Mouse (Mus musculus) T-helper 17 cell (primary cell): ENCODE results near the gene Gm11020.

ENCODE experiments used
- in situ Hi-C, 2 experiments: fragments of 300-600 bp; cut with MboI, MseI; formaldehyde crosslinking; loops; 1 replicate in 1 of 2; 2 replicates in 1 of 2; pipeline ENCODE4 v1.15.1; 2025; ENCODE audit warnings: high pct_unique_total_duplicates in 2 of 2

The Gm11020 gene

DNA sequence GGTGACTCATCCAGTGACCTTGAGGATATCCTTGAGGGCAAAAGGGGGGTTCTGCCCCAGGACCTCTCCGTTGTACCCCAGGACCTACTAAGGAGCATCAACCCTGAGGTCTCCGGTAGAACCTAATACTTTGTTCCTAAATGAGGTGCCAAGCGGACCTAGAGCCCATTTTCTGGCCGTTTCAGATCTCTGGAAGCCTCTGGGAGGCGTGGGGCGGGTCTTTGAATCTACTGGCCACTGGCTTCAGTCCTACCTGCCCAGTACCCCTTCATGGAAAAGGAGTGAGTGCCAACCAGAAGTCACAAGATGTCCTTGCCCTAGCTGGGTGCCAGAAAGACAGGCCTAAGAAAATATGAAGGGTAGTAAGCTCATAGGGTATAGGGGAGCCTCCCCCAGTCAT lies 20.3 kb downstream of the Gm11020 start:
- in situ Hi-C loops, result loop anchor here in 1 of 2 experiments (5.0 to 10.0 kb wide), 3 partner anchors 94 to 233 kb away; partner anchors contain the start of genes Dync1li2 and Tk2

DNA sequence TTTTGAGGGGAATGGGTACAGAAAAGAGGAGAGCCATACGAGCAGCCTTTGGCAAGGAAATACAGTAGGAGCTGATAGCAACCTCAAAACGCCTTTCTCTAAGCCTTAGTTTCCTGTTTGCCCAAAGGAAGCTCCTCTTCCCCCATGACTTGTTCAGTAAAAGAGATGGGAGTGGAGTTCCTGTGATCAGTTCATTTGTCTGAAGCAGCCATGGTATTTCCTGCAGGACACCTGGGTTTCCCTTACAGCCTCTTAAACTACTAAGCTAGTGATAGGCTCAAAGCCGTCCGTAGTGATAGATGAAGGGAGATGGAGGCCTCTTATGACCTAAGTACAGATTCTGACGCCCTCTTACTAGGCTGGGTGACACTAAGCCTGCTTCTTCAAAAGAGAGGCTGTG lies 21.1 kb downstream of the Gm11020 start:
- in situ Hi-C loops, result loop anchor here in 1 of 2 experiments (5.0 to 10.0 kb wide), 3 partner anchors 95 to 232 kb away; partner anchors contain the start of genes Dync1li2 and Tk2

DNA sequence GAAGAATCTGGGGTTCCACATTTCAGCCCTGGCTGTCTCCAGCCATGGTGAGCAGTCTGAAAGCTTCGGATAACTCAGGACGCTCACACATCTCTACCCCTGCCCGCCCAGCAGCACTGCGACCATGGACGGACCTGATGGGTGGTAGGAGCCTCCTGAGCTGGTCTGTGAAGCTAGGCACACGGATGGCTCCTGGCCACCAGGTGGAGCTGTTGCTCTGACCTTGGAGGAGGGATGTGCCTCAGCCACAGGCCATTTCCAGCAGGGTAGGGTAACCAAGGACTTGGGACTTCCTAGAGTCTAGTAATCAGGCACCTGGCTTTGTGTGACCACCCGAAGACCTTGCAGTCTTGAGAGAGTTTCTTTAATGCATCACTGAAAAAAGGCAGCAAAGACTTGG lies 22.6 kb downstream of the Gm11020 start:
- in situ Hi-C loops, result loop anchor here in 1 of 2 experiments (5.0 to 10.0 kb wide), 3 partner anchors 97 to 231 kb away; partner anchors contain the start of genes Dync1li2 and Tk2

DNA sequence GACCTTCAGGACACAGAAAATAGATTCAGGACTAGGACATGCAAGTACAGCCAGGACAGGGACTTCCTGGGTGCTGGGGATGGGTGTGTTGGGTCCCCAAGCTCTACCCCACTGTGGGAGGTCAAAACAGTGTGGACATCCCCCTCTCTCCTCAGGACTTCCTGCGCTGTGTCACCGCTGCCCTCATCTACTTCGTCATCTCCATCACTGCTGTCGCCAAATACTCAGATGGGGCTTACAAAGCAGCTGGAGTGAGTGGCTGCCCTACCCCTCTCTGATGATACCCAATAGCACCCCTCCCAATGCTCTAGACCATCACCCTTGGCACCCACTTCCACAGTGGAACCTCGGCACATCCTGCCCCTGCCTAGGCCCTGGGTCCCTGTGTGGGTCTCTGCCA lies 23.3 kb downstream of the Gm11020 start:
- in situ Hi-C loops, result loop anchor here in 1 of 2 experiments (5.0 to 10.0 kb wide), 3 partner anchors 97 to 230 kb away; partner anchors contain the start of genes Dync1li2 and Tk2

DNA sequence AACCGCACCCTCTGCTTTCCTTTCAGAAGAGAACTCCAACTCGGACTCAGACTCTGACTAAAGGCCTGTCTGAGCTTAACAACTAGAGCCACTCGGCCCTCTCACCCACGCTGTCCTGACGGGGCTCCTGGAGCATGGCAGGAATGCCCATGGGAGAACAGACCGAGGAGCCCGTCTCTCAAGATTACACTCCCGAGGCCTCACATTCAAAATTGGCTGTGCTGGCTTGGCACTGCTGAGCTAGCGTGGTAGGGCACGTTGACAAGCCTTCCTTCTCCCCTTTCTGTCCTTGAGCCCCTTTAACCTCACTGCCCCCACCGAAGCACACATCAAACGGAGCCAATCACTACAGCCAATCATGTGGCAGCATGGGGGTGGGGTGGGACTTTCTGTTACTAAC lies 25.3 kb downstream of the Gm11020 start:
- in situ Hi-C loops, result loop anchor here in 1 of 2 experiments (10.0 kb wide), 1 partner anchor 228 kb away; no protein-coding TSS in a partner anchor

DNA sequence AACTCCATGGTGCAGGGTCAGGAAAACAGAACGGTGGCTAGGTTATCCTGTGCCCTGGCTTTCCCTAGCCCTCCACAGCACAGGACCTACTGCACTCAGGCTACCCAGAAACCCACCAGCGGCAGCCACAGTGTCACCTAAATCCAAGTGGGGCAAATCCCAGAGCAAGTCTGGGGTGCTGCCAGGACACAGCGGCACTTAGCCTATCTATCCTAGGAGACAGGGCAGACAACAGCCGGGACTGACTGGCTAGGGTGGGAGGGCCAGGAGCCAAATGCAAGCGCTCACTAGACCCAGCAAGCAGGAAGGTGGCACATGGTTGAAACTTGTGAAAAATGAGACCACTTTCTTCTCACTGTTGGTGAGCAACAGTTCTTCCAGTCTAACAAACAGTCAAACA lies 27.6 kb downstream of the Gm11020 start:
- in situ Hi-C loops, result loop anchor here in 1 of 2 experiments (10.0 kb wide), 1 partner anchor 226 kb away; no protein-coding TSS in a partner anchor

DNA sequence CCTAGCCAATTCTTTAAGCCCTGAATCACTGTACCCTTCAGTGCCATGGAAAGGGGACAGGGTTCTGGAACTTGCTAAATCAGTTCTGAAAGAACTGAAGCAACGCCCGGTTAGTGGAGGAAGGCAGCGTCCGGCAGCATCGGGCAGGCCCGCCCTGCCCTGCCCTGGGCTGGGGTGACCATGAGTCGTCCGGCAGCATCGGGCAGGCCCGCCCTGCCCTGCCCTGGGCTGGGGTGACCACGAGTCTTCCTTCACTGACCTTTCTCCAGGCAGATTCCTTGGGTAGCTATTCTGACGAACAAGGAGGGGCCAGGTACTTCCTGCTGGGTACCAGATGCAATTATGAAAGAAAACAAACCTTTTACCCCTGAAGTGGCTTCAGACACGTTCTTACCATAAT lies 28.7 kb downstream of the Gm11020 start:
- in situ Hi-C loops, result loop anchor here (5.0 kb wide), 2 partner anchors 42 to 57 kb away; no protein-coding TSS in a partner anchor

DNA sequence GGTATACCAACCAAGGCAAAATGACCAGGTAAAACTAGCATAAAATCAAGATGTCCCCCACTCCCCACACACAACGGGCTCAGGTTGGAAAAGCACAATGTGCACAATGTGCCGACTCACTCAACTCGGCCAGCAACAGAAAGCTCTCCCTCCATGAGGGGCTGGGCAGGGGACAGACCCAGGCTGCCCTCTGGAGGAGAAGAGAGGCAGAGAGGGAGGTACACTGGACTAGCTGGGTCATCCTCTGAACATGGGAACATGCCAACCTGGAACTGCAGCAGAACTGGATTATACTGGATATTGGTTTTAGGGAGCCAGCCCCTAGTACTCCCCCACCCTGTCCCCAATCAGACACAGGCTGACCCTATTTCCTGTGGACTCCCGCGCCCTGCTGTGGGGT lies 31.8 kb downstream of the Gm11020 start:
- in situ Hi-C loops, result loop anchor here (5.0 kb wide), 2 partner anchors 39 to 54 kb away; no protein-coding TSS in a partner anchor

DNA sequence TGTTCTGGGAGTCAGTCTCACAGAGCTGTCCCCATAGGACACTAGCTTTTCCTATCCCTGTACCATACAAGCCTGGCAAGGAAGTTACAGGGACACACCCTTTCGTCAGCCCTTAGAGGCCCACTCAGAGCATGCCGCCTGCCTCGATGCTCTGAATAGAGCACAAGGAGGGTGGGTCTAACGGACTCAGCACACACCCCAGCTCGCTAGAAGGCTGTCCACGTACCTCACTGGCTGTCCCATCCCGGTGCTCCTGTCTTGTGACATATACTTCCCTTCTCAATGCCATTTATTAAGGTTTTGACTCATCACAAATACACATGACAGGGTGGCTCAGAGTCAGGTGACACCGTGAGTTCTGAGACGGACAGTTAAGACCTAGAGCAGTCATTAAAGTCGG lies 33.1 kb downstream of the Gm11020 start:
- in situ Hi-C loops, result loop anchor here (5.0 kb wide), 2 partner anchors 38 to 53 kb away; no protein-coding TSS in a partner anchor

DNA sequence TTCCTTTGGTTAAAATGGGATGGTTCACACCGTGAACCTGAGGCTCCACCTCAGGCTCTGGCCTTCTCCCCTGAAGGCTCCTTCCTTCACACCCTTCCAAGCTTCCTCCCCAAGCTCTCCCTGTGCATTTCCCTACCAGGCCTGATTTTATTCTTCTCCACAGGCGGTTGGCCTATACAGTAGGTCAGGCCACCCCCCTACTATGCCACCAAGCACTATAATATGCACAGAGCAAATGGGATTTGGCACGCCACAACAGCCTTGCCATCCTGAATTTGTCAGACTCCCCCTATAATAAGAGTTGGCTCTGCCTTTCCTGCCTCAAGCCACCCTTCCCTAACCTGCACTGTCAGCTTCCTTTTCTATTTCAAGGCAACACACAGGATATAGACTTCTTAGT lies 37.3 kb downstream of the Gm11020 start:
- in situ Hi-C loops, result no loop called here

DNA sequence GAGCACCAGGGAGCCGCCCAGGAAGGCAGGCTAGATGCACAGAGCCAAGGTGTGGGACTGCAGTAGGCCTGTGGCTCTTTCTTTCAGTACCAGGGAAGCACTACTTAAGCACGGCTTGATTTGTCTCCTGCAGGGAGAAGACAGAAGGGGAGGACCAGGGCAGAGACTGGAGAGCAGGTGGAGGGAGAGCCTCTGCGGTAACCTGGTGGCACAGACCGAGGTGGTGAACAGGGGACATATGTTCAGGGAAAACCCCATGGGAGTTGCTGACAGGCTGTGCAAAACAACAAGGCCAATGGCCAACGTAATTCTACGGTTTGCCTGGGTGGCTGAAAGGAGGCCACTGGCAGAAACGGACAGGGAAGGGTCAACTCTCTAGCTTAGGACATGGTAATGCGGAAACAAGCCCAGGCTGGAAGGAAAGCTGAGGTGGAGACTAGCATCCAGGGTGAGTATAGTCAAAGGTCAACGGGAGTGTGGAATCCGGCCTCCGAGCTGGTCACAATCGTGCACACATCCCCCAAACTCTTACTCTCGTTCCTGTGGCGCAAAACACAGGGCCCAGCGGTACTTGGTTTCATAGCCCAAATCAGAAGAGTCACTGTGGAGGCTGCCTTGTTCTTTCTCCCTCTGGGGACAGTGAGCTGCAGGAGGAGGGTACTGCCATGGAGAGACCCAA lies 38.5 kb downstream of the Gm11020 start:
- in situ Hi-C loops, result no loop called here

DNA sequence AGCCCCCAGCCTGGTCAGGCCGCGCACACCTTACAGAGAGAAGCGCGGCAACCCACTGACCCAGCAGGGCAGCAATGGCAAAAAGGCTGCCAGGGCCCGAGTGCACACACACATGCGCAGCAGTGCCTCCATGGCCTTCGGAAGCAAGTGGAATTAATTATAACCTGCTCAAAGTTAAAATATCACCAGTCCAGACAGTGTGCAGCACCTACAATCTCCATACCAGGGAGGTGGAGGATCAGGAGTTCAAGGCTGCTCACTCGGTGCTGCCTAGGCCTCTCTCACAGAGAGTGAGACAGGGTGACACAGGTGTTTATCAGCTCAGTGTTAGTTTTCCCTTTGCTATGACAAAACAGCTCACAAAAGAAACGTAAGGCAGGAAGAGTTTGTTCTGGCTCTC lies 44.3 kb downstream of the Gm11020 start:
- in situ Hi-C loops, result no loop called here

DNA sequence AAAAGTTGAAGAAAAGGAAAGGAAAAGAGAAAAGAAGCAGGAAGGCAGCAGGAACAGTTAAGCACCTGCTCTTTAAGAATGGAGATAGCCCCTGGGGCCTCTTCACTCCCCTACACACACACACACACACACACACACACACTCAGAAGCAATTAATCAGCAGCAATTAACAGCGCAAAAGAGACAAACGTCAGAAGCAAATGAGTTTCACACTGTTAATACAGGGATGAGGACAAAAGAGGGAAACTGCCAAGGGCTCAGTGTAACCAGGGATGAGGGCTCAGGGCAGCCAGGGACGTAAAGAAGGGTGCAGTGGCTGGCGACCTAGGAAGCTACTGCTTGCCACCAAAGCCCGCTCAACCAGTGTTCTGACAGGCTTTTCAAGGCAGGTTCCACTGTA lies 46.0 kb downstream of the Gm11020 start:
- in situ Hi-C loops, result no loop called here

DNA sequence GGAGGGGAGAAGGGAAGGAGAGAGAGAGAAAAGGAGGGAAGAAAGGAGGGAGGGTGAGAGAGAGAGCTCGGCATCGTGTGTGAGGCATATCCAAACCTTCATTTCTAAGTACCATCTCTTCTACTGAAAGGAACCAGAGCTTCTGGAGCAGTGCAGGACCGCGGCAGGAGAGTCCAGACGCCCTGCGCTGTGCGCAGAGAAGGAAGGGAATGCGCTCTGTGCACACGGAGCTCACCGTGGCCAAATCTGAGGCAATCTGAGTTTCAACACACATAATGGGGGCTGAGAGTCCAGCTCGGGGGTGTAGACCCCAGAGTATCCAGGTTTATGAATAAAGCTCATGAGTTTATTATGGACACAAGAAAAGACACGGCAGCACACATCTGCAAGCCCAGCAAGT lies 48.2 kb downstream of the Gm11020 start:
- in situ Hi-C loops, result no loop called here

DNA sequence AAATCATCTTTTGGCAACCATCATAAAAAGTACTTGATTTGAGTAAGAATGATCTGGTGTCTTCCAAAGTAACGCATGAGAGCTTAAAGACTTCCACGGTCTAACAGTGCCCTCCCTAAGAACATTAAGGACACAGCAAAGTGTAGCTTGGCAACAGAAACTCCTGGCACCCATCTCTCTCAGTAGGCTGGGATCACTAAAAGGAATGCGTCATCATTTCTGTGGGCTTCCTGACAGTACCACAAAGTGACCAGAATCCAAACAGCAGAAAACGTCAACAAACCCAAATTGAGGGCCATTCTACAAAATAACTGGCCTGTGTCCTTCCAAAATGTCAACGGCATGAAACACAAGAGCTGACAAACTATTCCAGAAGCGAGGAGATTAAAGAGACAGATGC lies 48.7 kb downstream of the Gm11020 start:
- in situ Hi-C loops, result no loop called here

DNA sequence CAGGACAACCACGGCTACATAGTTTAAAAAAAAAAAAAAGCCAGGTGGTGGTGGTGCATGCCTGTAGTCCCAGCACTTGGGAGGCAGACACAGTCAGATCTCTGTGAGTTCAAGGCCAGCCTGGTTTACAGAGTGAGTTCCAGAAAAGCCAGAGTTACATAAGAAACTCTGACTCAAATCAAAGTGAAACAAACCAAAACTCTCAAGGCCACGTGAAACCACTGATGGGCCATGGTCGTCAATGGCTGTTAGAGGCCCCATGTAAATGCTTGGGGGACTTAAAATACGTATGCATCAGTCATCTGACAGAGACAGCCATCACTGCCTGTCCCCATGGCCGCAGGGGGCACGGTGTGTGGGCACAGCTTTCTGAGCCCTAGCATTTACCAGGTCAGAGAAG lies 49.8 kb downstream of the Gm11020 start:
- in situ Hi-C loops, result no loop called here
